Mouse (Mus musculus) gastrocnemius, adult 2 months (tissue): ENCODE measurements around the gene Ackr3. TPM values are rescaled to one million over a fixed set of nuclear protein-coding genes. Genes with fewer than 3 reads are reported as not detected.

Experiments
- DNase-seq: peaks from one replicate; pipeline ENCODE4 v3.0.0; 2022
- H3K27ac ChIP-seq: fragments of 200-600 bp; 2 replicates; pipeline ENCODE4 v1.8.1; 2022; ENCODE audit warnings: mild to moderate bottlenecking
- H3K4me3 ChIP-seq: fragments of 200-600 bp; 2 replicates; pipeline ENCODE4 v1.8.1; 2022; ENCODE audit warnings: mild to moderate bottlenecking, moderate library complexity
- CTCF ChIP-seq: fragments of 200-600 bp; IDR thresholded peaks from 2 replicates; pipeline ENCODE4 v1.8.1; 2022; ENCODE audit warnings: antibody characterized with exemption, mild to moderate bottlenecking, moderate library complexity
- intact Hi-C: fragments of 180-260 bp; cut with DNase I; formaldehyde crosslinking; loops from one replicate; pipeline ENCODE4 v1.15.1; 2025
- long read RNA-seq, 2 experiments: library from polyadenylated mRNA; stranded (forward); transcript quantifications; one replicate each; pipeline ENCODE4 v2.0.0; 2021
- total RNA-seq, 2 experiments: library from RNA; stranded (reverse); gene quantifications; 2 replicates each; pipeline ENCODE4 v1.2.3; 2021

The Ackr3 gene
- total RNA-seq: 10 to 100 TPM; 10.7 to 17.2 TPM
- long read RNA-seq, experiment 1, transcript Ackr3-201 (2 exons, 3,065 nt): major isoform, 44 of 52 reads
- long read RNA-seq, experiment 1, partial matches to known transcripts: 0 of 52 reads
- long read RNA-seq, experiment 1, other reads (novel, unspliced or antisense): 8 of 52 reads
- long read RNA-seq, experiment 2, transcript Ackr3-201 (2 exons, 3,065 nt): major isoform, 16 of 18 reads
- long read RNA-seq, experiment 2, partial matches to known transcripts: 0 of 18 reads
- long read RNA-seq, experiment 2, other reads (novel, unspliced or antisense): 2 of 18 reads

DNA sequence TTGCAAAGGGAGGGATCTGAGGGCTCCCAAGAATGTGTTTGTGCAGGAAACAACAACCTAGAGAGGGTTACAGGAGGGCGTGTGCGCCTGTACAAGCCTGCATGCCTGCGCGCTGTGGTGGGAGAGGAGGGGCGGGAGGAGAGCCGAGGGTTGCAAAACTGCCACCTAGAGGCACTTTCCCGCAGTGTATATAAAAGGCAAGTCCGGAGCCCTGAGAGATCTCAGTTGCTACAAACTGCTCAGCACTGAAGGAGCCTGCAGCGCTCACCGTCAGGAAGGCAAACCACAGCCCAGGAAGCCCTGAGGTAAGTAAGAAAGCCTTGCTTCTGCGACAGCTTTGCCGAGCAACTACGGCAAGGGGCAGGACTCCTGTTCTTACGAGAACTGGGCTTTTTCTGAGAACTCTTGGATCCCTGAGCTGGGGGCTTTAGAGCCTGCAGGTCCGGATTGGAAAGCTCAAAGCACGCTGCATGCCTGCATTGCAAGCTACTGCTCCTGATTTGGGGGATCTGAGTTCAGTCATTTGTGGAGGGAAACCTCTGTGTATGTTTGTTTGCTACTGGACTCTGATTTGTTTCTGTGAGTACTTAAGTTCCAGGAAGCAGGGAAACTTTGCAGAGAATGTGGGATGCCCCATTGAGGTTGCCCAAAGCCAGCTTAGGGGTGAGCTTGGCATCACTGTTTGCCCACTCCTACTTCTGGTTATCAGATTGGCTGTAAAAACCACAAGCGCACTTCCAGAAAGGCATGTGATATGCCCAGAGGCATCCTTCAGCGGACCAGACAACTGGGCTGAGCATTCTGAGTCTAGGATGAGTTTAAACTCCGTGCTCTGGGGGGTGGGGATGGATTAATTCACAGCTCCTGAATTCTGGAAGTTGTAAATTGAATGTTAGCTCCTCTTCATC, at the start of gene Ackr3:
Gene Ackr3, plus strand, starts transcription at position 198 of the 908 bp plus-strand sequence.
- Histone ChIP-seq H3K27ac (peak within 1 kb of the TSS; percentile 83), H3K4me3 (peak within 1 kb of the TSS; percentile 77)
- intact Hi-C loops: loop anchor here (2.0 kb wide), 1 partner anchor 143 kb away; no protein-coding TSS in a partner anchor
- peak; percentile 84 for TF ChIP-seq CTCF
- peak; percentile 89 for DNase-seq

DNA sequence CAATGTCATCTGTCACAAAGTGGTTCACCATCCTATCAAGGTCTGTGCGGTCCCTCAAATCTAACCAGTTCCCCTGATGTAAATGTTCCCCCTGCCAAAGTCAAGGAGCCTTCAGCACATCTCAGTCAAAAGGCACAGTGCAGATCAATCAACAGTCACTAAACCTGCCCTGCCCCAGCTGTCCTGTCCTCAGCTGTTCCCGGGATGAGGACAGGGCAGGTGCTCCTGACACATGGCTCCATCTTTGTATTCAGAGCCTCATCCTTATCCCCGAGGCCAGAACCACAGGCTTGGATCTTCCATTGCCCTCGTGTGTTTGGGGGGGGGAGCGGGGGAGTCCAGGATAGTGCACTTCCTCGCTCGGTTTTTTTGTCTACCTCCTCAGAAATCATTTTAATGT, 47.2 kb upstream of the Ackr3 start:
- DNase-seq: no peak
- Histone ChIP-seq H3K4me3 (no peak overlapping the region), H3K27ac (no peak overlapping the region)
- TF ChIP-seq CTCF: no peak
- intact Hi-C loops: no loop called here

DNA sequence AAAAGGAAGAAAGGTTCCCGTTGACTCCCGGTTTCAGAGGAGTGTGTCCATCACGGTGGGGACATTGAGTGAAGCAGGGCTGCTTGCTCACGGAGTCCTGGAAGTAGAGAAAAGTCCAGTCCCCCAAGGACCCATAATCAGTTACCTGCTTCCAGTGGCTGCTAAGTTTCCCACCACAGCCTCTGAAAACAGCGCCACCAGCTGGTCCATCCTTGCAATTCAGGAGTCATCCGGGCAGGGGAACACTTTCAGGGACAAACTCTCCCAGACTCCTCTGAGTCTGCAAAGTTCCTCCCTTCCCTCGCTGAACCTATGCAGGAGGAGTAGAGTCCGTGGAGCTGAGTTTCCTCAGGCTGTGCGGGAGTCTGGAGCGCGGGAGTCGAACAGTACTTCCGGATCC, 43.9 kb upstream of the Ackr3 start:
- intact Hi-C loops: no loop called here
- no peak overlapping the region for H3K4me3 ChIP-seq
- TF ChIP-seq CTCF: peak; percentile 34; the same call in 1 of the 2 replicates
- no peak overlapping the region for H3K27ac ChIP-seq
- no peak for DNase-seq

DNA sequence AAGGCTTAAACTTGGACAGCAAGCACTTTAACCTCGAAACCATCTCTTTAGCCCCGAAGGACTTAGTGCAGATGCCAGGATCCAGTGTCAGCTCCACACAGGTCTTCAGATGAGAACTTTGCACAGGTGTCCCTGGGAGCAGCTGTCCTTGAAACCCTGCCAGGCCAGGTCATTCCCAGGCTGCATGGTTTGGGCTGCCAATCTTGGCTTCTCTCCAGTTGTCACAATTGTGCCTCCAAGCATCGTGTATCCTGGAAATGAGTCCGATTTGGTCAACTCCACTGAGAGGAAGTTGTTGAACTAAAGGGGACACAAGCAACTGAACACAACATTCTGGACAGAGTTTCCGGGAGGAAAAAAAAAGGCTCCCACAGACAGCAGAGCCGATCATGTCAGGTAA, 42.2 kb upstream of the Ackr3 start:
- H3K4me3 ChIP-seq: no peak overlapping the region
- intact Hi-C loops: no loop called here
- peak; percentile 43 for DNase-seq
- H3K27ac ChIP-seq: no peak overlapping the region; the same call in none of the 2 replicates
- no peak for TF ChIP-seq CTCF

DNA sequence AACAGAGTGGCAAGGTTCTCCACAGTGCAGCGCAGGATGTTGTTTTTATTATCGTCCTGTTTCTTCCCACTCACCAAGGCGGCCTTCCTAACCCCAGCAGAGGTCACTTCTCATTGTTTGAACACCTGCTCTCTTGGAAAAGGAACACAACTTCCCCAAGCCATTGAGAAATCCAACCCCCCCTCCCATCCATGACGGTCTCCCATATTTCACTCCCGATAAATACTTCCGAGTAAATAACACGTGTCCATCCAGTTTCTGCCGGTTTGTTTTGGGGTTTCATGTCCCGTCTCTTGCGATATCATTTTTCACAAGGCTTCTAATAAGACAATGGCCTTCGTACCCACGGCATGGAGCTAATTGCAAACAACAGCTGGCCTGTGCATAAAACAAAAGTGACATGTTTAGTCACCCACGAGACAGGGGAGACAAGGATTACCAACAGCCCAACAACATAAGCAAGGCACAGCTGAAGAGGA, 41.4 kb upstream of the Ackr3 start:
- no peak for DNase-seq
- Histone ChIP-seq H3K4me3 (peak overlapping the region; percentile 2), H3K27ac (peak overlapping the region; percentile 49)
- intact Hi-C loops: no loop called here
- no peak for TF ChIP-seq CTCF

DNA sequence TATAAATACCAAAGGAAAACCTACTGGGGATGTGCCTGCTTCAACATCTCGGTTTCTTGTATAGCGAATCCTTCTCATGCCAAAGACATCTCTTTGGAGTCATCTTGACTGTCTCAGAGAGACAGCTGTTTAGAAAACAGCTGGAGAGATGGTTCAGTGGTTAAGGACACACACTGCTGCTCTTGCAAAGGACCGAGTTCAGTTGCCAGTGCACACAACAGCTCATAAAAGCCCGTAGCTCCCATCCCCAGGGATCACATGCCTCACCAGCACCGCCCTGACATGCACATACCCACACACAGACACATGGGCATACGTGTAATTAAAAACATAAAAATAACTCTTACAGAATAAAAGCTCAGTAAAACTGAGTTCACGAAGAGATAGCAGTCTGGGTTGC, 40.6 kb upstream of the Ackr3 start:
- no peak for DNase-seq
- H3K4me3 ChIP-seq: no peak overlapping the region
- no peak for TF ChIP-seq CTCF
- H3K27ac ChIP-seq: no peak overlapping the region
- intact Hi-C loops: no loop called here

DNA sequence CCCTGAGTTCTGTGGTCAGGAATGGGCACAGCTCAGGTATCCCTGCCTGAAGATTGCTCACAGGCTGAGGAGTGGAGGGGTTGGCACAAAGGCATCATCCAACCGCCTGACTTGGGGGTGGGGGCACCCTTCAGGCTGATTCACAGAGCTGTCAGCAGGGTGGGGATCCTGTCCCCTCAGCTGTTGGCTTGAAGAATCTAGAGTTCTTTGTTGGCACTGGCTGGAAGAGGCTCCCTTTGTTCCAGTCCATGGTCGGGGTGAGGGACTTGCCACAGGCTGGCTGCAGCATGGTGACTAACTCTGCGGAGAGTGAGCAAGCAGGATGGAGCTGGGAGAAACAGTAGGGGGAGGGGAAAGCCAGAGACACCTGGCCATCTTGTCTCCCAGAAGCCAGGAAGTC, 39.5 kb upstream of the Ackr3 start:
- DNase-seq: no peak
- Histone ChIP-seq H3K4me3 (no peak overlapping the region), H3K27ac (no peak overlapping the region)
- intact Hi-C loops: no loop called here
- TF ChIP-seq CTCF: no peak

DNA sequence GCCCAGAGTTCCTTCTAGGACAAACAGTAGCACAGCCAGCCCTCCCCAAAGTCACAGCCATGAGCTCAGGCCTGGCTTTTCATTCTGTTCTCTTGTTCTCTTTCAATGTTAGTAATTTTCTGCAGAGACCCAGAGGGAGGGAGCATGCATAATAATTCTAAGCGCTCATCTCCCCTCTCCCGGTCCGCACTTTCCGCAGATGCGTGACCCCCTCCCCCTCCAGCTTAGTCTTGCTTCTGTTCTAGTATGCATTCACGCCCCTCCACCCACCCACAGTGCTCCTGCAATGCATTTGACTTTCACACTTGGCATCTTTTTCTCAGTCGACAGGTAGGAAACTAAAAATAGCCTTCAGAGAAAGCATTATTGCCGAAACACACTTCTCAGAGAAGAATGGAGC, 29.4 kb upstream of the Ackr3 start:
- H3K27ac ChIP-seq: no peak overlapping the region
- TF ChIP-seq CTCF: no peak
- no peak for DNase-seq
- intact Hi-C loops: no loop called here
- H3K4me3 ChIP-seq: no peak overlapping the region

DNA sequence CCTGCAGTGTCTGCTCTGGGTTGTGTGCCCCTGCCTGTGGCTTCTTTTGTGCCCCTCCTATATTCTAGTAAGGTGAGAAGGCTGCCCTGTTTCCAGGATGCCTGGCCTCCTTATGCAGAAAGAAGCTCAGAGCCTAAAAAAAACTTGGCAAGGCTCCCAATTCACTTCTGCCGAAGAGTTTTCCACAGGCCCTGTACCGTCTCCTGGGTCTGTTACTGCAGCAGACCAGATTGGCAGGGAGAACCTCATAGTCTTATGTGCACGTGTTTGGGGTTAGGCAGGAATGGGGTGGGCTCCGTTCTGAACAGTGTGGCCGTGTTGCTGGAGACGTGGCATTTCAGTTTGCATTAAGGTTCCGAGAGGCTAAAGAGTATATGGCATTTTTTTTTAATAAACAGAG, 27.6 kb upstream of the Ackr3 start:
- no peak for DNase-seq
- Histone ChIP-seq H3K4me3 (no peak overlapping the region), H3K27ac (no peak overlapping the region)
- intact Hi-C loops: no loop called here
- no peak for TF ChIP-seq CTCF

DNA sequence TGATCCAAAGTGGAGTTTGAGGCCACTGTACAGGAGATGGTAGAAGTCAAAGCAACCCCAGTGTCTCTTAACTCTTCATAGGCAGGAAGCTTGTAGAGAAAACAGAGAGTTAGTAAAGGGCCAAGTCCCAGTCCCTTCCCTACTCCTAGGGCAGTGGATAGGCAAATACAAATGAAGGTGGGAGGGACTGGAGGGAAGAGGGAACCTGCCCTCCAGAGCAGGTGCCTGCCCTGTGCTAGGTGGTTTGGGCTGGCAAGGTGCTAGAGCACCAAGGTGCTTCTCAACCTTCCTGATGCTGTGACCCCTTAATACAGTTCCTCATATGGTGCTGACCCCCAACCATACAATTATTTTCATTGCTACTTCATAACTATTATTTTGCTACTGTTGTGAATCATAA, 26.2 kb upstream of the Ackr3 start:
- TF ChIP-seq CTCF: no peak
- no peak for DNase-seq
- intact Hi-C loops: no loop called here
- H3K27ac ChIP-seq: no peak overlapping the region
- H3K4me3 ChIP-seq: no peak overlapping the region

DNA sequence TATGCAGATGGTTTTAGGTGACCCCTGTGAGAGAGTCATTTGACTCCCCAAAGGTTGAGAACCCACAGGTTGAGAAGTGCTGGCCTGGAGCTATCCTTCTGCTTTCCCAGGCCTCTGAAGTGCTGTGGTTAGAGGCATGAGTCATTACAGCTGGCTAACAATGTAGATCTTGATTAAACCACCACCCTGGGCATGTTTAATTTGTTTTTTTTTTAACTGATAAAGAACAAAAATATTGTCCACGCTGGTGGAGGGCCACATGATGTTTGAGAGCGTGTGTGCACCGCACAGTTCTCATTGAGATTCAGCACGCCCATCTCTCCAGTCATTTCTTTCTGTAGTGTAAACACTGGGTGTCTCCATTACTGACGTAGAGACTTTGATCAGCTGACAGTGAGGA, 25.8 kb upstream of the Ackr3 start:
- no peak overlapping the region for H3K27ac ChIP-seq
- DNase-seq: no peak
- intact Hi-C loops: no loop called here
- H3K4me3 ChIP-seq: no peak overlapping the region
- TF ChIP-seq CTCF: no peak

DNA sequence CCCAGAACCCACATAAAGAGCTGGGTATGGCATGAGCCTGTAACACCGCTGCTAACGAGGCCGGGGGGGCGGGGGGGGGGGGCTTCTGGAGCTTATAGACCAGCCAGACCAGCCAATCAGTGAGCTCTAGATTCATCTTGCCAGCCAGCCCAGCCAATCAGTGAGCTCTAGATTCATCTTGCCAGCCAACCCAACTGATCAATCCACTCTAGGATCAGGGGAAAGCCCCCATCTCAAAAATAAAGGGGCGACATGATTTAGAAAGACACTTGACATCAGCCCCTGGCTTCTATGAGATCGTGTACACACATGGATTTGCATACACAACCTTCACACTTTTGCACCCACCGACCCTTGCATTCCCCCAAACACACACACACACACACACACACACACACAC, 23.3 kb upstream of the Ackr3 start:
- intact Hi-C loops: no loop called here
- H3K4me3 ChIP-seq: no peak overlapping the region
- DNase-seq: no peak
- no peak overlapping the region for H3K27ac ChIP-seq
- no peak for TF ChIP-seq CTCF
